Mouse (Mus musculus) CH12.LX (cell line): ENCODE measurements around the gene Nbr1. TPM values are rescaled to one million over a fixed set of nuclear protein-coding genes. Genes with fewer than 3 reads are reported as not detected.

ENCODE experiments used
- DNase-seq: peaks from one replicate; pipeline ENCODE4 v3.0.0-alpha.2; 2013; ENCODE audit errors: extremely low read depth
- H3K27ac ChIP-seq: 2 replicates; pipeline ENCODE4 v1.5.1; 2012; ENCODE audit warnings: low read depth, mild to moderate bottlenecking, control low read depth, moderate library complexity; ENCODE audit not compliant: insufficient read depth
- H3K27me3 ChIP-seq: replicated peaks from 2 replicates; pipeline ENCODE3; 2012; ENCODE audit warnings: inconsistent platforms
- H3K36me3 ChIP-seq, 2 experiments: replicated peaks in 1 of 2; 2 replicates each; pipeline versions ENCODE3 to v1.6.1; 2012; ENCODE audit warnings: inconsistent platforms in 1 of 2, low read length in 1 of 2, mild to moderate bottlenecking in 1 of 2, mixed read lengths in 1 of 2, moderate library complexity in 1 of 2; ENCODE audit not compliant: control insufficient read depth in 1 of 2, insufficient read depth in 1 of 2
- H3K4me1 ChIP-seq, 2 experiments: 2 replicates each; pipeline ENCODE4 v1.6.1; 2012; ENCODE audit warnings: inconsistent platforms in 1 of 2, moderate library complexity in 1 of 2; ENCODE audit not compliant: insufficient read depth in 2 of 2, control insufficient read depth in 1 of 2
- H3K4me2 ChIP-seq: 2 replicates; pipeline ENCODE4 v1.6.1; 2012; ENCODE audit warnings: low read depth, mild to moderate bottlenecking, control low read depth; ENCODE audit not compliant: poor library complexity, insufficient read depth, severe bottlenecking
- H3K4me3 ChIP-seq, 3 experiments: fragments of 150-350 bp in 1 of 3; sonication (generic) in 1 of 3; replicated peaks in 1 of 3; 2 replicates each; pipeline versions ENCODE3 to v1.5.1; 2011 to 2012; ENCODE audit warnings: low read depth in 2 of 3, low read length in 2 of 3, mild to moderate bottlenecking in 2 of 3, moderate library complexity in 2 of 3, control low read depth in 1 of 3, improper control_type of control experiment in 1 of 3, inconsistent platforms in 1 of 3, mixed read lengths in 1 of 3; ENCODE audit not compliant: poor library complexity in 1 of 3
- H3K79me2 ChIP-seq: replicated peaks from 2 replicates; pipeline ENCODE4 v1.6.1; 2012; ENCODE audit warnings: mild to moderate bottlenecking, moderate library complexity; ENCODE audit not compliant: control insufficient read depth, poor library complexity, insufficient read depth, severe bottlenecking; ENCODE audit errors: extremely low read depth
- H3K9ac ChIP-seq: 2 replicates; pipeline ENCODE4 v1.6.1; 2012; ENCODE audit warnings: low read depth, mild to moderate bottlenecking, control low read depth, moderate library complexity; ENCODE audit not compliant: insufficient read depth
- H3K9me3 ChIP-seq: replicated peaks from 2 replicates; pipeline ENCODE3; 2012; ENCODE audit warnings: low read length, inconsistent platforms, mixed read lengths
- CHD1 ChIP-seq: IDR thresholded peaks from 2 replicates; pipeline ENCODE4 v1.6.1; 2012; ENCODE audit warnings: low read depth, low read length, improper control_type of control experiment, inconsistent platforms
- CTCF ChIP-seq, 2 experiments: IDR thresholded peaks in 1 of 2; conservative IDR thresholded peaks in 1 of 2; 2 replicates each; pipeline ENCODE4 v1.5.1; 2011 to 2012; ENCODE audit warnings: low read depth in 2 of 2, low read length in 2 of 2, improper control_type of control experiment in 1 of 2, inconsistent platforms in 1 of 2, mild to moderate bottlenecking in 1 of 2, moderate library complexity in 1 of 2
- E2F4 ChIP-seq: IDR thresholded peaks from 2 replicates; pipeline ENCODE4 v1.6.1; 2011; ENCODE audit warnings: low read depth, low read length, improper control_type of control experiment; ENCODE audit not compliant: insufficient replicate concordance
- KAT2A ChIP-seq: IDR thresholded peaks from 2 replicates; pipeline ENCODE4 v1.6.1; 2012; ENCODE audit warnings: low read length, improper control_type of control experiment, inconsistent platforms; ENCODE audit not compliant: insufficient replicate concordance
- MAX ChIP-seq: IDR thresholded peaks from 2 replicates; pipeline ENCODE4 v1.6.1; 2011; ENCODE audit warnings: low read length, improper control_type of control experiment
- MAZ ChIP-seq: IDR thresholded peaks from 2 replicates; pipeline ENCODE4 v1.6.1; 2012; ENCODE audit warnings: low read depth, mild to moderate bottlenecking, inconsistent platforms, low read length, improper control_type of control experiment, moderate library complexity
- MEF2A ChIP-seq: IDR thresholded peaks from 2 replicates; pipeline ENCODE4 v1.6.1; 2014; ENCODE audit warnings: low read depth, mild to moderate bottlenecking, inconsistent platforms, low read length, improper control_type of control experiment, borderline replicate concordance
- NRF1 ChIP-seq: IDR thresholded peaks from 2 replicates; pipeline ENCODE4 v1.6.1; 2014; ENCODE audit warnings: low read depth, mild to moderate bottlenecking, inconsistent platforms, low read length, improper control_type of control experiment, moderate library complexity
- PAX5 ChIP-seq: IDR thresholded peaks from 2 replicates; pipeline ENCODE4 v1.6.1; 2012; ENCODE audit warnings: low read length, inconsistent platforms, mixed read lengths
- RAD21 ChIP-seq: IDR thresholded peaks from 2 replicates; pipeline ENCODE4 v1.6.1; 2011; ENCODE audit warnings: low read depth, mild to moderate bottlenecking, low read length, improper control_type of control experiment, moderate library complexity
- SIN3A ChIP-seq: IDR thresholded peaks from 2 replicates; pipeline ENCODE4 v1.6.1; 2012; ENCODE audit warnings: low read length, improper control_type of control experiment, inconsistent platforms
- TCF12 ChIP-seq: IDR thresholded peaks from 2 replicates; pipeline ENCODE4 v1.6.1; 2014; ENCODE audit warnings: low read depth, mild to moderate bottlenecking, inconsistent platforms, low read length, improper control_type of control experiment
- USF2 ChIP-seq: conservative IDR thresholded peaks from 2 replicates; pipeline ENCODE4 v1.6.1; 2011; ENCODE audit warnings: low read depth, low read length, improper control_type of control experiment
- ZKSCAN1 ChIP-seq: IDR thresholded peaks from 2 replicates; pipeline ENCODE4 v1.6.1; 2012; ENCODE audit warnings: low read depth, inconsistent platforms, low read length, improper control_type of control experiment, borderline replicate concordance
- ZMIZ1 ChIP-seq: IDR thresholded peaks from 2 replicates; pipeline ENCODE4 v1.6.1; 2012; ENCODE audit warnings: low read depth, mild to moderate bottlenecking, inconsistent platforms, low read length, improper control_type of control experiment
- ZNF384 ChIP-seq: IDR thresholded peaks from 2 replicates; pipeline ENCODE4 v1.6.1; 2012; ENCODE audit warnings: low read depth, low read length, improper control_type of control experiment, inconsistent platforms
- dilution Hi-C: fragments of 300-500 bp; cut with MboI; formaldehyde crosslinking; loops from 2 replicates; pipeline ENCODE4 v1.14.3; 2020; ENCODE audit warnings: low sequenced_read_pairs; ENCODE audit not compliant: extremely low pct_unique_long_range_greater_than_20kb, extremely low pct_ligation_motif_present
- in situ Hi-C: fragments of 300-500 bp; cut with MboI; formaldehyde crosslinking; loops from 3 replicates; pipeline ENCODE4 v1.14.3; 2019; ENCODE audit warnings: low sequenced_read_pairs, low pct_ligation_motif_present, low pct_unique_long_range_greater_than_20kb, mixed read lengths
- polyA plus RNA-seq: library from polyadenylated mRNA; unstranded; fragments of >175 nt; gene quantifications from 2 replicates; pipeline ENCODE4 v1.2.1, GENCODE M21; 2012; ENCODE audit warnings: low read depth; ENCODE audit not compliant: insufficient read length
- total RNA-seq, 2 experiments: library from RNA; depleted of rRNA; stranded (reverse); fragments of 300-350 nt in 1 of 2; fragments of >200 nt in 1 of 2; gene quantifications; 2 replicates each; pipeline ENCODE4 v1.2.3; 2012 to 2014

The Nbr1 gene
- total and polyA plus RNA-seq, 3 experiments: 44.8 to 52.2 (median 48.3) TPM

DNA sequence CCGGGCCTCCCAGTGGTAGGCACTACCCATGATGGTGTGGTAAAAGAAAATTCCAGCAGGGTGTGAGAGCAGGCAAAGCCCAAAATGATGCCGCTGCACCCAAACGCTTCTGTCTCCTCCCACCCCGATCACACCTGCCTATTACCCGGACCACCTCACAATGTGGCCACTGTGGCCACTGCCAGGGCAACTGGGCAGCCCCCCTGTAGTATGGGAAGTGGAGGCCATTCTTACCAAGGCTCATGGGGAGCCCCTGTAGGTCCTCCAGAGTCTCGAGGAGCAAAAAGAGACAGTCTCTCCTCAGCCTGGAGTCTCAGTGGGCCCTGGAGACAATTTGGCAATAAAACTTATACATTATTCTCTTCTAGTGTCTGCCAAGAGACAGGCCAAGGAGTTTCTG, 47.2 kb downstream of the Nbr1 start, which contains the start of gene Gm11634:
Gene Gm11634 (minus strand): TSS at position 101 of the 400 bp plus-strand sequence.
- Histone ChIP-seq H3K79me2 (no peaks in the 10 kb centered on the region), H3K4me3 (no peak within 1 kb of the TSS), H3K27ac (no peak within 1 kb of the TSS), H3K9me3 (peaks cover 3% of the 10 kb centered on the region), H3K36me3 (no peaks in the 10 kb centered on the region), H3K4me1 (no peaks in the 10 kb centered on the region), H3K9ac (no peak within 1 kb of the TSS), H3K27me3 (peaks cover 50% of the 10 kb centered on the region), H3K4me2 (no peak within 1 kb of the TSS)
- DNase-seq: no peak
- dilution Hi-C loops: no loop called here
- in situ Hi-C loops: no loop called here
- TF ChIP-seq PAX5 (no peak), MAZ (no peak), MEF2A (no peak), SIN3A (no peak), TCF12 (no peak)

- no peak overlapping the region for H3K4me2 ChIP-seq
- dilution Hi-C loops: no loop called here
- H3K36me3 ChIP-seq: no peaks in the 10 kb centered on the region
- H3K9me3 ChIP-seq: peaks cover 3% of the 10 kb centered on the region
- no peak overlapping the region for H3K27ac ChIP-seq
- H3K4me3 ChIP-seq: no peak overlapping the region
- no peaks in the 10 kb centered on the region for H3K4me1 ChIP-seq
- TF ChIP-seq SIN3A: peak; percentile 59
- no peak for TF ChIP-seq CHD1
- no peak for TF ChIP-seq NRF1
- no peak for TF ChIP-seq RAD21
- no peak for TF ChIP-seq KAT2A
- no peak for TF ChIP-seq CTCF (conservative IDR thresholded peaks at IDR 0.05 in 1 of 2, IDR thresholded peaks at IDR 0.05 in 1 of 2; ENCODE audit: low read depth in 2 of 2, low read length in 2 of 2)
- H3K79me2 ChIP-seq: no peaks in the 10 kb centered on the region
- in situ Hi-C loops: no loop called here
- no peak overlapping the region for H3K9ac ChIP-seq
- peaks cover 52% of the 10 kb centered on the region for H3K27me3 ChIP-seq
- DNase-seq: peak; percentile 77
Observed at GRCm38 (mm10) chr11:101602491-101602890, 50.5 kb downstream of the Nbr1 start.

DNA sequence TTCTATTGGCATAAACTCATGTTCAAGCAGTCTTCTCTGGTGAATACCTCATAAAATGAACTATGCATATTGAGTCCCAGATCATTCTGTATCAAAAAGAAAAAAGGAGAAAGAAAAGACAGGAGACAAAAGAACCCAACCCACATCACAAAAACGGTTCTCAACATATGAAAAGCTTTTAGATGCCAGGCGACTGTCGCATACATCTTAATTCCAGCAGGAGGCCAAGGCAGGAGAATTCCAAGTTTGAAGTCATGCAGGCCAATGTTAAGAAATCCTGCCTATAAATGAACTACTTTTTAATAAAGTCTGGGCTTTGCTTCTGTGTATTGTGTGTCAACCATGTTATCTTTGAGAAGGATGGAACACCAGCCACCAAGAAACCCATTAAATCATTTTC, 52.2 kb downstream of the Nbr1 start:
- peaks cover 3% of the 10 kb centered on the region for H3K9me3 ChIP-seq
- no peak for DNase-seq
- H3K9ac ChIP-seq: no peak overlapping the region
- peak overlapping the region; percentile 5 for H3K4me2 ChIP-seq
- in situ Hi-C loops: no loop called here
- H3K27me3 ChIP-seq: peaks cover 60% of the 10 kb centered on the region
- dilution Hi-C loops: no loop called here
- no peaks in the 10 kb centered on the region for H3K79me2 ChIP-seq
- H3K4me3 ChIP-seq: no peak overlapping the region
- no peaks in the 10 kb centered on the region for H3K36me3 ChIP-seq
- H3K4me1 ChIP-seq: 0 out of 4 replicates have a peak, but pooled peaks cover 0 to 2% of the 10 kb centered on the region in 2 experiments
- H3K27ac ChIP-seq: no peak overlapping the region
- TF ChIP-seq ZMIZ1 (no peak), ZKSCAN1 (no peak), RAD21 (no peak), TCF12 (no peak), MAX (no peak), ZNF384 (no peak), E2F4 (no peak), USF2 (no peak)
